Mouse (Mus musculus) layer of hippocampus, adult 18-20 months (tissue): ENCODE measurements around the gene Oscar. TPM values are rescaled to one million over a fixed set of nuclear protein-coding genes. Genes with fewer than 3 reads are reported as not detected.

Experiments
- DNase-seq, 2 experiments: peaks; one replicate each; pipeline ENCODE4 v3.0.0; 2022; ENCODE audit warnings: low spot score in 2 of 2
- microRNA-seq, 2 experiments: library from miRNA; unstranded; fragments of <30 nt; microRNA quantifications; one replicate each; pipeline ENCODE4 v1.2.0; 2021
- total RNA-seq, 2 experiments: library from RNA; stranded (reverse); gene quantifications; 2 replicates each; pipeline ENCODE4 v1.2.3; 2021

Oscar gene
- total RNA-seq, 2 experiments from 2014 or later, result 1.0 to 1.1 TPM

DNA sequence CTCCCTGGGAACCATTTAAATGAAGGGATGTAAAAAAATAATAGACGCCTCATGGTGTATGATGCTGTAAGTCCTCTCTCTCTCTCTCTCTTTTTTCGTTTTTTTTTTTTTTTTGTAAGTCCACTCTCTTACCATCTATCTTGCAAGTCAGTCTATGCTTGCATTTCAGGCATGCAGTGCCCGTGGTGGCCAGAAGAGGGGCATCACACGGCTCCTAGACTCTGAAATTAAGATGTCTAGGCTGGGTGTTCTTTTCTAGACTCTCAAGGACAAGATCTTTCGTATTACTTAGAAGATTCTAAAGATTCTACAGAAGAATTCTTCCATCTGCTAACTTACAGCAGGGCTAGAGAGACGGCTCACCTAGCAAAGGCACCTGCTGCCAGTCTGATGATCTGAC, 46.2 kb downstream of the Oscar start:
- DNase-seq, result no peak

DNA sequence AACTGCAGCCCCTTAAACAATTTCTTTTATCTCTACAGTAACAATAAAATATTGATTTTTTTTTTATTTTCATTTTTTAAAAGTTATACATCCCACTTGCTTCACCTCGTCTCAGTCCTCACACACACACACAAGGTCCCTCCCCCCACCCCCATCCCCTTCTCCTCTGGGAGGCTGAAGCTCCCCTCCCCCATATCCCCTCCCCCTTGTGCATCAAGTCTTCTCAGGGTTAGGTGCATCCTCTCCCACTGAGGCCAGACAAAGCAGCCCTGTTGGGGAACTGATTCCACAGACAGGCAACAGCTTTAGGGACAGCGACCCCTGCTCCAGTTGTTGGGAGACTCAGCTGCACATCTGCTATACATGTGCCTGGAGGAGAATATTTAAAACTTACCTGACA, 48.6 kb downstream of the Oscar start:
- DNase-seq, result no peak

Small RNAs within 50 kb of the gene (microRNA-seq; reads per million reads assigned to microRNA genes)
- gene Gm25100 (0 reads per million in 2 experiments), gene Mir3572 (3.0 to 5.9 reads per million in 2 experiments)

Other genes starting within 250 kb of the Oscar start
- gene Cacng8, start 225.5 kb downstream of the Oscar start, total RNA-seq, result 100 to 1,000 TPM; 368 to 411 TPM
- 1 to 10 TPM; 1.3 to 1.5 TPM for gene Cacng6, start 192.0 kb downstream of the Oscar start, total RNA-seq
- gene Tarm1, start 113.5 kb downstream of the Oscar start, total RNA-seq, result not detected
- 100 to 1,000 TPM; 549 to 603 TPM for gene Ndufa3, start 1.2 kb upstream of the Oscar start, total RNA-seq
- 10 to 100 TPM; 39.2 to 44.2 TPM for gene Tfpt, start 13.8 kb upstream of the Oscar start, total RNA-seq
- gene Prpf31, start 13.8 kb upstream of the Oscar start, total RNA-seq, result 10 to 100 TPM; 49.7 to 55.4 TPM
- 10 to 100 TPM; 59.1 to 60.6 TPM for gene Cnot3, start 29.1 kb upstream of the Oscar start, total RNA-seq
- gene Leng1, start 49.7 kb upstream of the Oscar start, total RNA-seq, result 1 to 10 TPM; 5.8 to 6.6 TPM
- gene Tmc4, start 61.4 kb upstream of the Oscar start, total RNA-seq, result 1 to 10 TPM; 5.6 to 6.2 TPM
- 10 to 100 TPM; 79.6 to 89.9 TPM for gene Tsen34, start 76.7 kb upstream of the Oscar start, total RNA-seq
- gene Mboat7, start 77.4 kb upstream of the Oscar start, total RNA-seq, result 100 to 1,000 TPM; 167 to 184 TPM
- gene Rps9, start 87.8 kb upstream of the Oscar start, total RNA-seq, result 100 to 1,000 TPM; 390 to 414 TPM
- gene Pirb, start 104.2 kb upstream of the Oscar start, total RNA-seq, result under 1 TPM in 1 of 2 experiments, not detected in 1; 0.15 TPM
- not detected for gene Gm15448, start 209.5 kb upstream of the Oscar start, total RNA-seq
- not detected for gene Pira2, start 228.9 kb upstream of the Oscar start, total RNA-seq